Mouse (Mus musculus) layer of hippocampus, adult 9-11 months (tissue): ENCODE measurements around the gene Gm9964.
A peak's percentile ranks its signal among the peaks of the same experiment; 100 is the strongest.
"Not testable (repeated sequence)": the region's sequence is repeated elsewhere in the genome, so short reads cannot be mapped to it uniquely, and the experiment has no call there.

ENCODE experiments used
- DNase-seq: peaks from one replicate; pipeline ENCODE4 v3.0.0; 2022

Gm9964 gene

DNA sequence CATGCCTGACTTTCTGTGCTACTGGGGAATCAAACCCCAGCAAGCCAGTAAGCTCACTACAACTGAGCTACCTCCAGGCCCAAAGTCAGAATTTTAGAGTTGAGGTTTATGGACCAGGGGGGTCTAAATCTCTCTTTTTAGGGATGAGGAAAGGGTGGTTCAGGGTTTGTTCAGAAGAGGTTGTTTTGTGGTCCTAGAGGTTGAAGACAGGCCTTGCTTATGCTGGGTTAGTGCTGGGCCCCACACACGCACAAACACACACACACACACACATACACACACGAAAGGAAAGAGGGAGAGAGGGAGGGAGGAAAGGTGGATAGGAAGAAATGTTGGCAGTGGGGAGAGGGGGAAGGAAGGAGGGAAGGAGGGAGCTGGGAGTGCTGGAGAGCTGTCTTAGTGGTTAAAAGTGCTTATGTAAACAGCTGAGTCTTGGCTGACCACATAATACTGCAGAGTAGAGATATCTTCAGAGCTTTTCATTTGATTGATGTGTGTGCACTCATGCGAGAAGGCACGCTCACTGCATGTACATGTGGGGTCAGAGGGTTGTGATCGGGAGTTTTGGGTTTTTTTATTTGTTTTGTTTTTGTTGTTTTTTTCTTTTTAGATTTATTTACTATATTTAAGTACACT is at the start of gene Gm9964:
Gm9964 (minus strand) TSS at position 51 of the 636 bp plus-strand sequence.
- no peak for DNase-seq

- peak; percentile 14 for DNase-seq
These were observed 43.4 kb upstream of the Gm9964 start for GRCm38 (mm10) chr11:79339808-79340781.

DNA sequence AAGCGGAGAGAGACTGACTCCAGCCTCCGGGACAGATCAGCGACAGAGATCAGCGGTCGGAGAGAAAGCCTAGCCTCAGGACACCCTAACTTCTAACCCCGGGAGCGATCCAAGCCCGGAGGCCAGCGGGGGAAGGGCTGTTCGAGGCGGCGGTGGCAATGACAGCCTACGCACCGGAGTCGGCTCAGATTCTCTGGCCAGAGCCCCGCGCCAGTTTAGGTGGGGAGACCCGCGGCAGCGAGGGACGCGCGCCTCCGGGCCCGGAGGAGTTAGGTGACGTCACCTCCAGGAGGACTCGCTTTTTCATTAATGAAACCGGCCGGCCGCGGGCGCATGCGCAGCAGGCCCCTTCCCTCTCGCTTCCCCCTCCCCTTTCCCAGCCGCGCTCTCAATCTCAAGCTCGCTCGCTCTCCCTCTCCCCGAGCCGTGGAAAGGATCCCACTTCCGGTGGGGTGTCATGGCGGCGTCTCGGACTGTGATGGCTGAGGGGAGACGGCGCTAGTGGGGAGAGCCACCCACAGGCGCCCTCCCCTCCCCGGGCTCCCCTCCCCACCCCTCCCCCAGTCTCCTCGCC is 42.6 kb upstream of the Gm9964 start, which contains the start of gene Nf1:
Nf1 (plus strand) TSS at position 460 of the 574 bp plus-strand sequence.
- peak; percentile 96 for DNase-seq

DNA sequence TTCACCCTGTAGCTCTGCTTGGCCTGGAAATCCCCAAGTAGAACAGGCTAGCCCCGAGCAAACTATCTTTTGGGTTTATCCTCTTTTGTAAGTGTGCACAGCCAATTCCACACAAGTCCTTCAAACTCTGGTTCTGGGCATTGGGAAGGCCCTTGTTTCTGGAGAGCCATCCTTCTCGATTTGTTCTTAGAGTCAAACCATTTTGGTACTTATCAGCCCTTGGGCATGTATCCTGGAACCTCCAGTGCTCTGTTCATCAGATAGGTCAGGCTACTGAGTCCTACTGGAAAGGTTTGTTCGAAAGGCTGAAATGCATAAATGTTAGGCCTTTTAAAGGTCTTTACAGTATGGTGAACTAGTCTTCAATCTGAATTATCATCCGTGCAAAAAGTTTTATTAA is 41.9 kb upstream of the Gm9964 start:
- no peak for DNase-seq

DNA sequence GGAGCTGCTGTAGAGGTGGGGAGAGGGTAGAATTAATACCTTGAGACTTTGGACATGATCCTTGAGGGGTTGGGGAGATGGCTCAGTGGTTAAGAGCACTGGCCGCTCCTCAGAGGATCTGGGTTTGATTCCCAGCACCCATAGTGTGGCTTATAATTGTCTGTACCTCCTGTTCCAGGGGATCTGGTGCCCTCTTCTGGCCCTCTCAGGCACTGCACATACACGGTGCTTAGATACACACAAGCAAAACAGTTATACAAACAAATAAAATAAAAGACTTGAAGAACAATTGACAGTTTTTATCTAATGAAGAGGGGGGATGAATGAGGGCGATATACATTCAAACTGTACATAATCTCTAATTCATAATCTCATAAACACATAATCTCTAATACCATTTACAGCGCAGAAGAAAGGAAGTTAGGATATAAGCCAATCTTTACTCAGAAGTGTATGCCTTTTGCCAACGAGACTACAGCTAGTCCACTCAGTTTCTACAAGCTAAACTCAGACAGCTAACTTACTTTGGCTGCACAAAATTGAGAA is 40.1 kb upstream of the Gm9964 start:
- DNase-seq = no peak

DNA sequence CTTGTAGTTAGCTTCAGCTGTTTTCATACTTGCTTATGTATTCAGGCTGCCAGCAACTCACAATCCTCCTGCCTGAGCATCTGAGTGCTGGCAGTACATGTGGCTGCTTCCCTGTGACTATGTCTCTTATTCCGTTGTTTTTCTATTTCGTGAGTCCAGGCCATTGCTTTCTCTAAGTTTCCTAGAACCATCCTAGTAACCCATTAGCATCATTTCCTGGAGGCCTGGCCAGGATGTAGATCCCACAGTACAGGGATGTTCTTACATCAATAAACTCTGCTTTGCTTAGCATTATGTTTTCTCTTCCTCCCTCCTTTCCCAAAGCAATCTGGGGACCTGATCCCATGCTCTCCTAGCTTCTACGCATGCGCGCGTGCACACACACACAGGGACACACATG is 38.4 kb upstream of the Gm9964 start:
- DNase-seq = no peak

- DNase-seq = no peak
These were observed 32.9 kb upstream of the Gm9964 start for GRCm38 (mm10) chr11:79329585-79329984.

- DNase-seq = no peak
These were observed 31.4 kb upstream of the Gm9964 start for GRCm38 (mm10) chr11:79328060-79328459.

DNA sequence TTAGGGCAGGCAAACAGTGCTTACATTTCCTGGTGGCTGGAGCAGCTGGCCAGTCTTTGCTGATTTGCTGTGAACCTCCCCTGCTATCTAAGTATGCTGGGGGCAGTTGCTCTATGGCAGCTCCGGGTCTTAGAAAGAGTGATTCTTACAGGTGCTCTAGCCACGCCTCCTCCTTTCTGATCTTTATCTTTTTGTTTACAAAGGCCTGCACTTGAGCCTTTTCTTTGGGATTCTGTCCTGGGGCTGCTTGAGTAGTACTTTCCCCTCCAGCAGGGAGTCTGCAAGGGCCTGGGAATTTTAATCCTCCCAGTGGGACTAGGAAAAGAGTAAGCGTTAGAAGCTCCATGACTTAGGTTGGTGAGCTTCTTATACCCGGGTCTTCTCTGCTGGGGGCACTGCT is 30.4 kb upstream of the Gm9964 start:
- DNase-seq = no peak

GRCm38 (mm10) chr11:79325663-79326062 is 29.0 kb upstream of the Gm9964 start:
- DNase-seq = no peak

DNA sequence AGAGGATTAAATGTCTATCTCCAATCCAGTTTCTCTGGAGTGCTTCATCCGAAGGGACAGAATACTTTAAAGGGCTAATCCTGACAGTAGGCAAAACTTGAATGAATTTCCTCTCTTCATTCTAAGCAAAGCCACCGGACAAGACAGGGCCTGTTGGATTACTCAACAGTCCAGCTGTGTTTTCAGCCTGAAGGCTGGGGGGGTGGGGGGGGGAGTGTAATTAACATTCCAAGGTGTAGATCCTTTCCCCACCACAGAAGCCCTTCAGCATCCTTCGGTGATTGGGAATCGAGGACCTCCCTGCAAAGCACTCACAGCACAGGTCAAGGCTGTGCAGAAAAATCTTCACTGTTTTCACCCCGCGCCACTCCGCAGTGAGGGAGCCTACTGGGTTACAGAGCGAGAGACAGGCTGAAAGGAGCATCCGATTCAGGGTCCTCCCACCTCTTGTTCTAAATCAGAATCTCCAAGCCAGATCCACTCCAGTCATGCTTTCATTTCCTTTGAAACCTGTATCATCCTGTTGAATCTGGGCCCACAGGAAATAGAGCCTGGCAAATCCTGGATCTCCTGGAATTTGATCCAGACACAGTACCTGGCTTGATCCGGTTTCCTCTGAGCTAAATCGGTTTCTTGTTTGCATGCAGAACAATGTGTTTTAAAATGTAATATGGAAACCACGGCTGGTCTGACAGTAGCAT is 27.4 kb upstream of the Gm9964 start:
- DNase-seq = no peak

GRCm38 (mm10) chr11:79319807-79320206 is 23.1 kb upstream of the Gm9964 start:
- DNase-seq = no peak

- DNase-seq = no peak
These were observed 20.2 kb upstream of the Gm9964 start for GRCm38 (mm10) chr11:79316807-79317345.

- no peak for DNase-seq
These were observed 13.8 kb upstream of the Gm9964 start for GRCm38 (mm10) chr11:79310467-79310866.

DNA sequence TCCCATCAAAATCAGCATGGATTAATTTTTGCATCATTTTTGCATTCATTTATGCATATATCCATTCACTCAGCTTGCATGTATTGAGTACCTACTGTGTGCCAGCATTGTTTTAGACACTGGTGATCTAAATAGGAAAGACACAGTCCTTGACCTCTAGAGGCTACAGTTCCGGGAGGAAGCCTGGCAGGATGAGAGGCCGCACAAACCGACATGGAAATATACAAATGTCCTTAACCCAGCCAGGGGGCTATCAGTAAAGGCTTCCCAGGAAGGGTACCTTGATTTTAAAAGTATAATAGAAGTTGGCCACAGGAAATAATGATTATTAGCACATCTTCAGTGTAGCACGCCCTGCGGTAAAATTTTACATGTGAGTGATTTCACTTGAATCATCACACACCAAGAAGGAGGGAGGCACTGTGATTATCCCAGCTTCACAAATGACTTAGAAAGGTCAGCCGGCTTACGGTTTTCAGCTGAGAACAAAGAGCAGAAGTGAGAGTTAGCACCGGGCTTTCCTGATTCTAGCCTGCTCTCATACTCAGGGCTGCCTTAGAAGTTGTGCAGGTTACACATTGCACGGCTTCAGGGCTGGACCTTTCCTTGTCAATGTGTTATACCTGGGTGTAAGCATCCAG is 11.0 kb upstream of the Gm9964 start:
- no peak for DNase-seq

DNA sequence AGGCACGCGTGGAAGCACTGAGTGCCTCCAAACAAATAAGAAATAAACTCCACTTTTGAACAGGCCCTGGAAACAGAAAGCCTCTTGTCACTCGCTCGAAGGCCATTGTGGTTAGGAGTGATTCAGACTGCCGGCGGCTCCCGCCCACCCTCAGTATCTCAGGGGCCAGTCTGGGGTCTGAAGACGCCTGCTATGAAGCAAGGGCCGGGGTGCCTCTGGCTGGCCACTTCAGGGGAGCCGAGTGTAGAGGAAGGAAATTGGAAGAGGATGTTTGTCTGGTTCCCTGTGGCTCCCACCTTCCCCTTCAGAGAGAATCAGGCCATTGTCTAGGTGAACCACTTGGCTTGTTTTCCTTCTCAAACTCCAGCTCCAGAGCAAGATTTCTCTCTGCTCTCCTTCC is 10.3 kb upstream of the Gm9964 start:
- DNase-seq = peak; percentile 73

- DNase-seq = no peak
These were observed 9.8 kb upstream of the Gm9964 start for GRCm38 (mm10) chr11:79306510-79306909.

GRCm38 (mm10) chr11:79305697-79306340 is 9.1 kb upstream of the Gm9964 start:
- no peak for DNase-seq

- not testable (repeated sequence) for DNase-seq
These were observed 7.5 kb upstream of the Gm9964 start for GRCm38 (mm10) chr11:79304245-79304644.

DNA sequence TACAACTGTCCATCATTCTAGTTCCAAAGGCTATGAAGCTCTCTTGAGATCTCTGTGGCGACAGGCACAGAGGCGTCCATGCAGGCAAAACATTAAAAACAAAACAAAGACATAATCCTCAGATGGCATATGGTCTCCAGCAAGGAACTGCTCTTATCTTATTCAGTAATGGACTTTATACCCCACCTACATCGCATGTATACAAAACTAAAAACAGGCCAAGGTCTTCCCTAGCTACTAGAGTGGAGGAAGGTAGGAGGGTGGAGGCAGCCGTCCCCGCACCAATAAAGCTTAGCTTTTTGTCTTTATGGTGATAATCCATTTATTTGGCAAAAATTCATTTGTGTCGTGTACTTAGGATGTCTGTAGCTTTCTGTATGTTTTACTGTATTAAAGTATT is 6.4 kb upstream of the Gm9964 start:
- DNase-seq = no peak

DNA sequence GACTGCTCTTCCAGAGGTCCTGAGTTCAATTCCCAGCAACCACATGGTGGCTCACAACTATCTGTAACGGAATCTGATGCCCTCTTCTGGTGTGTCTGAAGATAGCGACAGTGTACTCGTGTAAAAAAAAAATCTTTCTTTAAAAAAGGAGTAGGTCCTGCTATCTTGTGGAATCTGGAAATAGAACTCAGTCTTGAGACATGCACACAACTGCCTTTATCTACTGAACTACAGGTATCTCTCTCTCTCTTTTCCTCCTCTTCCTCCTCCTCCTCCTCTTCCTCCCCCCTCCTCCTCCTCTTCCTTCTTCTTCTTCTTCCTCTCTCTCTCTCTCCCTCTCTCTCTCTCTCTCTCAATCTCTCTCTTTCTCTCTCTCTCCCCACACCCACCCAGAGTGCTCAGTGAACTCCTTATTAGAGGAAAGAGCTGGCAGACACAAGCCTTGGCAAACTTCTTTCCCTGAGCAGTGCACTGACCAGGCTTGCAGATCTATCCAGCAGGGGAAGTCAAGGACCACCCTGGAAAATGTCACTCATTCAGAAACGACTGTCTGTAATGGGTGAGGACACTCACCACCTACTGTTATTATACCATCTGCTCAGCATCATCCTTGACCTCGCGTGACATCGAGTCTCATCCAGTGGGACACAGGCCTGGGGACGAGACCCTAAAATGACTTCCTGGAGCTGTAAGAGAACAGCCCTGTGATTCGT is 3.2 kb upstream of the Gm9964 start:
- no peak for DNase-seq
